Mouse (Mus musculus): ENCODE measurements around the gene Gpr156. TPM values are rescaled to one million over a fixed set of nuclear protein-coding genes. Genes with fewer than 3 reads are reported as not detected.

Gpr156 gene
- total and polyA plus RNA-seq, 2 experiments from 2014 or later, result 2.3 to 3.3 TPM

- no peak overlapping the region for H3K27ac ChIP-seq (ENCODE audit: low read depth, low read length)
- H3K27me3 ChIP-seq (ENCODE audit: insufficient read depth, low read length), result no peaks in the 10 kb centered on the region
- 0 out of 2 replicates have a peak, but pooled peaks cover 17% of the 10 kb centered on the region for H3K4me1 ChIP-seq (ENCODE audit: insufficient read depth)
- WGBS, result 30% methylated on average over 5 of the region's 5 CpGs
- ATAC-seq (peak; percentile 56), DNase-seq (peak; percentile 63)
- H3K9ac ChIP-seq, result no peak overlapping the region
- no peaks in the 10 kb centered on the region for H3K36me3 ChIP-seq (ENCODE audit: insufficient read depth)
- H3K4me3 ChIP-seq (ENCODE audit: low read depth, low read length), result no peak overlapping the region
- TF ChIP-seq CTCF (IDR thresholded peaks at IDR 0.05; ENCODE audit: low read depth), result peak; percentile 73
- H3K9me3 ChIP-seq (ENCODE audit: low read length), result no peaks in the 10 kb centered on the region
- no peak overlapping the region for H3K4me2 ChIP-seq (ENCODE audit: low read depth)
Measured at GRCm38 (mm10) chr16:37947160-37947559, 30.9 kb downstream of the Gpr156 start.

- DNase-seq, result no peak
- 62% methylated on average over 4 of the region's 4 CpGs for WGBS
- no peak for TF ChIP-seq CTCF (IDR thresholded peaks at IDR 0.05; ENCODE audit: low read depth)
- Histone ChIP-seq H3K27ac (ENCODE audit: low read depth, low read length) (no peak overlapping the region), H3K9me3 (ENCODE audit: low read length) (no peaks in the 10 kb centered on the region), H3K4me2 (ENCODE audit: low read depth) (no peak overlapping the region), H3K27me3 (ENCODE audit: insufficient read depth, low read length) (no peaks in the 10 kb centered on the region), H3K9ac (no peak overlapping the region), H3K4me1 (ENCODE audit: insufficient read depth) (0 out of 2 replicates have a peak, but pooled peaks cover 14% of the 10 kb centered on the region), H3K36me3 (ENCODE audit: insufficient read depth) (no peaks in the 10 kb centered on the region), H3K4me3 (ENCODE audit: low read depth, low read length) (no peak overlapping the region)
- ATAC-seq, result no peak
Measured at GRCm38 (mm10) chr16:37948365-37948764, 32.1 kb downstream of the Gpr156 start.

GRCm38 (mm10) chr16:37951171-37951570 is 34.9 kb downstream of the Gpr156 start:
- Histone ChIP-seq H3K4me1 (ENCODE audit: insufficient read depth) (no peaks in the 10 kb centered on the region), H3K27me3 (ENCODE audit: insufficient read depth, low read length) (no peaks in the 10 kb centered on the region), H3K27ac (ENCODE audit: low read depth, low read length) (no peak overlapping the region), H3K9me3 (ENCODE audit: low read length) (no peaks in the 10 kb centered on the region), H3K4me2 (ENCODE audit: low read depth) (no peak overlapping the region), H3K4me3 (ENCODE audit: low read depth, low read length) (no peak overlapping the region), H3K9ac (no peak overlapping the region), H3K36me3 (ENCODE audit: insufficient read depth) (no peaks in the 10 kb centered on the region)
- TF ChIP-seq CTCF (IDR thresholded peaks at IDR 0.05; ENCODE audit: low read depth), result no peak
- DNase-seq (no peak), ATAC-seq (no peak)

GRCm38 (mm10) chr16:37953186-37953585 is 36.9 kb downstream of the Gpr156 start:
- DNase-seq (no peak), ATAC-seq (no peak)
- no peak for TF ChIP-seq CTCF (IDR thresholded peaks at IDR 0.05; ENCODE audit: low read depth)
- Histone ChIP-seq H3K27me3 (ENCODE audit: insufficient read depth, low read length) (no peaks in the 10 kb centered on the region), H3K9me3 (ENCODE audit: low read length) (no peaks in the 10 kb centered on the region), H3K36me3 (ENCODE audit: insufficient read depth) (no peaks in the 10 kb centered on the region), H3K4me2 (ENCODE audit: low read depth) (no peak overlapping the region), H3K4me3 (ENCODE audit: low read depth, low read length) (no peak overlapping the region), H3K4me1 (ENCODE audit: insufficient read depth) (no peaks in the 10 kb centered on the region), H3K9ac (no peak overlapping the region), H3K27ac (ENCODE audit: low read depth, low read length) (no peak overlapping the region)
- 86% methylated on average over 4 of the region's 4 CpGs for WGBS

- no peaks in the 10 kb centered on the region for H3K9me3 ChIP-seq (ENCODE audit: low read length)
- 82% methylated on average over 12 of the region's 12 CpGs for WGBS
- no peak overlapping the region for H3K4me3 ChIP-seq (ENCODE audit: low read depth, low read length)
- no peak overlapping the region for H3K4me2 ChIP-seq (ENCODE audit: low read depth)
- TF ChIP-seq CTCF (IDR thresholded peaks at IDR 0.05; ENCODE audit: low read depth), result no peak
- H3K27ac ChIP-seq (ENCODE audit: low read depth, low read length), result no peak overlapping the region
- DNase-seq (no peak), ATAC-seq (no peak)
- H3K4me1 ChIP-seq (ENCODE audit: insufficient read depth), result no peaks in the 10 kb centered on the region
- no peaks in the 10 kb centered on the region for H3K36me3 ChIP-seq (ENCODE audit: insufficient read depth)
- H3K9ac ChIP-seq, result no peak overlapping the region
- H3K27me3 ChIP-seq (ENCODE audit: insufficient read depth, low read length), result no peaks in the 10 kb centered on the region
Measured at GRCm38 (mm10) chr16:37953991-37954942, 38.0 kb downstream of the Gpr156 start.

GRCm38 (mm10) chr16:37955336-37955917 is 39.1 kb downstream of the Gpr156 start:
- ATAC-seq (peak; percentile 70), DNase-seq (no peak)
- Histone ChIP-seq H3K36me3 (ENCODE audit: insufficient read depth) (no peaks in the 10 kb centered on the region), H3K9me3 (ENCODE audit: low read length) (no peaks in the 10 kb centered on the region), H3K4me2 (ENCODE audit: low read depth) (no peak overlapping the region), H3K4me3 (ENCODE audit: low read depth, low read length) (no peak overlapping the region), H3K9ac (no peak overlapping the region), H3K27me3 (ENCODE audit: insufficient read depth, low read length) (no peaks in the 10 kb centered on the region), H3K4me1 (ENCODE audit: insufficient read depth) (no peaks in the 10 kb centered on the region), H3K27ac (ENCODE audit: low read depth, low read length) (no peak overlapping the region)
- TF ChIP-seq CTCF (IDR thresholded peaks at IDR 0.05; ENCODE audit: low read depth), result no peak
- 42% methylated on average over 13 of the region's 13 CpGs for WGBS

- H3K27me3 ChIP-seq (ENCODE audit: insufficient read depth, low read length), result no peaks in the 10 kb centered on the region
- ATAC-seq (no peak), DNase-seq (no peak)
- H3K36me3 ChIP-seq (ENCODE audit: insufficient read depth), result no peaks in the 10 kb centered on the region
- no peak overlapping the region for H3K4me2 ChIP-seq (ENCODE audit: low read depth)
- H3K9ac ChIP-seq, result no peak overlapping the region
- no peak for TF ChIP-seq CTCF (IDR thresholded peaks at IDR 0.05; ENCODE audit: low read depth)
- H3K4me3 ChIP-seq (ENCODE audit: low read depth, low read length), result no peak overlapping the region
- no peak overlapping the region for H3K27ac ChIP-seq (ENCODE audit: low read depth, low read length)
- H3K4me1 ChIP-seq (ENCODE audit: insufficient read depth), result no peaks in the 10 kb centered on the region
- no peaks in the 10 kb centered on the region for H3K9me3 ChIP-seq (ENCODE audit: low read length)
- WGBS, result 87% methylated on average over 14 of the region's 14 CpGs
Measured at GRCm38 (mm10) chr16:37956076-37956676, 39.9 kb downstream of the Gpr156 start.
